ENCODE assay signal across 28 mouse cellular contexts in the genomic region with DNA sequence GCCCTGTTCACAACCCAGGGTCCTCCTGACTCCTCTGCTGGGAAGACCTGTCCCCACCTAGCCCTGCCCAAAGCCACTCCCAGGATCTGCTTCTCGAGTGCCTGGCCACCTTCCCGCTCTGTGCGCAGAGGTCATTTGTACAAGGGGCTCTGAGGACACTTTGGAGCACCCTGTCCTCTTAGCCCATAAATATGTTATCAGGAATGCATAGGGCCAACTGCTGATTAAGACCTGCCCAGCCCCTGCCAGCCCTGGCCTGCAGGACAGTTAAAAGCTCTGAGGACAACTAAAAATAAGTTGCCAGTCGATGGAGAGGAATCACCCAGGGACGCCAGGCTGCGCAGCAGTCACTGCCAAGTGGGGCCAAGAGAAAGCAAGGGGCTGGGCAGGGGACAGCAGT. TPM values are rescaled to one million over a fixed set of nuclear protein-coding genes. Genes with fewer than 3 reads are reported as not detected.
DNase-seq lines count a peak whose midpoint lies in the region; ATAC-seq and TF ChIP-seq lines count a peak whose summit lies in the region.
"Had no signal": no experiment of that assay in that cellular context is flagged by ENCODE, and none has a peak within 500 bp of the region (broad histone marks: within the 10 kb centered on the region; RNA-seq: fewer than 3 reads in every experiment).

No protein-coding gene starts in this region.

- peaks cover 38% of the 10 kb centered on the region for H3K36me3 ChIP-seq in heart, embryonic 10.5 days
- H3K36me3 ChIP-seq in heart, embryonic 13.5 days, result peaks cover 56% of the 10 kb centered on the region
- no peaks in the 10 kb centered on the region for H3K36me3 ChIP-seq in thymus, adult 2 months (ENCODE audit: control insufficient read depth, insufficient read depth, low read length)
- H3K36me3 ChIP-seq: embryonic facial prominence, embryonic 13.5 days; forebrain, embryonic 15.5 days; midbrain, embryonic 15.5 days; neural tube, embryonic 15.5 days had no signal

- no peak overlapping the region for H3K4me3 ChIP-seq in heart, embryonic 10.5 days
- H3K4me3 ChIP-seq in heart, embryonic 13.5 days, result no peak overlapping the region
- H3K4me3 ChIP-seq in thymus, adult 2 months (ENCODE audit: control insufficient read depth, insufficient read depth, low read length), result no peak overlapping the region
- H3K4me3 ChIP-seq: embryonic facial prominence, embryonic 13.5 days; forebrain, embryonic 10.5 days; forebrain, embryonic 15.5 days; gastrocnemius, adult 2 months; limb, embryonic 15.5 days; midbrain, embryonic 15.5 days; neural tube, embryonic 15.5 days had no signal

- no peak overlapping the region for H3K9ac ChIP-seq in heart, embryonic 13.5 days
- H3K9ac ChIP-seq: embryonic facial prominence, embryonic 13.5 days; forebrain, embryonic 15.5 days; hindbrain, embryonic 14.5 days; limb, embryonic 15.5 days; liver, embryonic 14.5 days; lung, embryonic 14.5 days; midbrain, embryonic 15.5 days; neural tube, embryonic 15.5 days had no signal

- no peaks in the 10 kb centered on the region for H3K9me3 ChIP-seq in heart, embryonic 10.5 days
- no peaks in the 10 kb centered on the region for H3K9me3 ChIP-seq in heart, embryonic 13.5 days
- H3K9me3 ChIP-seq: embryonic facial prominence, embryonic 13.5 days; forebrain, embryonic 15.5 days; limb, embryonic 15.5 days; midbrain, embryonic 15.5 days; neural tube, embryonic 15.5 days had no signal

- TF ChIP-seq POLR2A in thymus, adult 2 months (IDR thresholded peaks at IDR 0.05; ENCODE audit: control insufficient read depth, extremely low read depth, insufficient read depth, low read length, poor library complexity), result no peak

- DNase-seq in heart, adult 18-20 months, result peak; percentile 72 to 86
- DNase-seq in heart, embryonic 10.5 days (ENCODE audit: low spot score), result no peak
- peak; percentile 84 to 86 for DNase-seq in heart, postnatal 10 days
- DNase-seq in skeletal muscle tissue, adult 2 months (ENCODE audit: low read depth, low spot score), result peak; percentile 51
- no peak for DNase-seq in kidney, adult 11 months
- DNase-seq in left cerebral cortex, adult 9 months (ENCODE audit: low spot score in 2 of 2), result no peak
- no peak for DNase-seq in thymus, adult 2 months
- DNase-seq: adrenal gland, adult 2 months; cerebellum, adult 18-20 months; gastrocnemius, adult 2 months; kidney, postnatal 14 days; left cerebral cortex, postnatal 4 days; lung, postnatal 14 days; right cerebral cortex, postnatal 25 days; spleen, adult 18-20 months; thymus, postnatal 25 days had no signal

- 55% methylated on average over 6 of the region's 6 CpGs for WGBS in heart, embryonic 10.5 days
- WGBS in heart, embryonic 13.5 days, result 47% methylated on average over 6 of the region's 6 CpGs
- WGBS in thymus, adult 2 months, result 93% methylated on average over 6 of the region's 6 CpGs

- H3K27me3 ChIP-seq in heart, embryonic 10.5 days (ENCODE audit: insufficient read depth, poor library complexity, severe bottlenecking), result no peaks in the 10 kb centered on the region
- H3K27me3 ChIP-seq in heart, embryonic 13.5 days (replicated peaks), result no peaks in the 10 kb centered on the region
- H3K27me3 ChIP-seq in thymus, adult 2 months (ENCODE audit: control insufficient read depth, insufficient read depth, low read length), result no peaks in the 10 kb centered on the region
- H3K27me3 ChIP-seq: embryonic facial prominence, embryonic 13.5 days; forebrain, embryonic 15.5 days; limb, embryonic 15.5 days; midbrain, embryonic 15.5 days; neural tube, embryonic 15.5 days had no signal

- no peak overlapping the region for H3K27ac ChIP-seq in heart, embryonic 10.5 days
- H3K27ac ChIP-seq in heart, embryonic 13.5 days (replicated peaks), result peak overlapping the region; percentile 59
- H3K27ac ChIP-seq in thymus, adult 2 months (ENCODE audit: control insufficient read depth, insufficient read depth, low read length), result no peak overlapping the region
- H3K27ac ChIP-seq: embryonic facial prominence, embryonic 13.5 days; forebrain, embryonic 10.5 days; forebrain, embryonic 15.5 days; gastrocnemius, adult 2 months; hindbrain, embryonic 14.5 days; limb, embryonic 15.5 days; liver, embryonic 14.5 days; midbrain, embryonic 15.5 days; neural tube, embryonic 15.5 days had no signal

- no peak for ATAC-seq in heart, embryonic 13.5 days (ENCODE audit: extremely low read depth, insufficient number of reproducible peaks, low FRiP score, low TSS enrichment)
- ATAC-seq: forebrain, embryonic 15.5 days; intestine, postnatal 0 days; midbrain, embryonic 15.5 days had no signal

- H3K4me1 ChIP-seq in heart, embryonic 10.5 days, result peaks cover 23% of the 10 kb centered on the region
- peaks cover 42% of the 10 kb centered on the region for H3K4me1 ChIP-seq in heart, embryonic 13.5 days
- H3K4me1 ChIP-seq in thymus, adult 2 months (replicated peaks; ENCODE audit: control insufficient read depth, insufficient read depth, low read length), result no peaks in the 10 kb centered on the region
- H3K4me1 ChIP-seq: embryonic facial prominence, embryonic 13.5 days; forebrain, embryonic 15.5 days; limb, embryonic 15.5 days; midbrain, embryonic 15.5 days; neural tube, embryonic 15.5 days had no signal

- H3K4me2 ChIP-seq in heart, embryonic 13.5 days, result no peak overlapping the region
- H3K4me2 ChIP-seq: embryonic facial prominence, embryonic 13.5 days; forebrain, embryonic 15.5 days; hindbrain, embryonic 14.5 days; limb, embryonic 15.5 days; lung, embryonic 14.5 days; midbrain, embryonic 15.5 days; neural tube, embryonic 15.5 days had no signal

- TF ChIP-seq CTCF in thymus, adult 2 months (IDR thresholded peaks at IDR 0.05; ENCODE audit: borderline replicate concordance, control insufficient read depth, extremely low read depth, insufficient read depth, low read length, poor library complexity), result no peak

- intact Hi-C loops in heart, postnatal 10 days (cut with DNase I), result no loop called here

RNA-seq across cellular contexts. Expression of gene Kcnb1, which starts 22.6 kb away (rescaled TPM):
- 10 to 100 TPM; 32.8 to 36.1 TPM for total RNA-seq in heart, adult 18-20 months (2021)
- polyA plus RNA-seq in heart, embryonic 10.5 days (2016; fragmentation: Nextera tagmentation; extraction: Ambion mirVana), result 0.16 and 0.21 TPM in 2 replicates
- 0.19 and 0.49 TPM in 2 replicates for polyA plus RNA-seq in heart, embryonic 13.5 days (2015; fragmentation: Nextera tagmentation; extraction: Ambion mirVana)
- 10 to 100 TPM; 45.4 to 50.2 TPM for total RNA-seq in heart, postnatal 10 days (2021)
- 1.7 and 2.1 TPM in 2 replicates for polyA plus RNA-seq in thymus, adult 2 months (2012; rRNA removed)

RNA-seq across cellular contexts. Expression of gene Ptgis, which starts 27.9 kb away (rescaled TPM):
- total RNA-seq in heart, adult 18-20 months (2021), result 10 to 100 TPM; 11.2 to 13.0 TPM
- polyA plus RNA-seq in heart, embryonic 10.5 days (2016; fragmentation: Nextera tagmentation; extraction: Ambion mirVana), result 16.3 and 21.4 TPM in 2 replicates
- polyA plus RNA-seq in heart, embryonic 13.5 days (2015; fragmentation: Nextera tagmentation; extraction: Ambion mirVana), result 21.6 and 21.8 TPM in 2 replicates
- 10 to 100 TPM; 35.8 to 39.7 TPM for total RNA-seq in heart, postnatal 10 days (2021)
- polyA plus RNA-seq in thymus, adult 2 months (2012; rRNA removed), result 6.1 and 9.9 TPM in 2 replicates
- total RNA-seq: common myeloid progenitor, adult 5-6 weeks had no signal

Comparison
In these comparisons a context has a peak if more than half of its experiments do, and no peak if none do; other contexts are left out.
1. DNase-seq: peak in heart, adult 18-20 months (2 of 2), heart, postnatal 10 days (2 of 2) and skeletal muscle tissue, adult 2 months (single experiment); none in heart, embryonic 10.5 days (single experiment), kidney, adult 11 months (single experiment), left cerebral cortex, adult 9 months (0 of 2) and thymus, adult 2 months (single experiment).